Mouse (Mus musculus) kidney, adult 2 months (tissue): ENCODE measurements at regions not wholly inside any gene's neighbourhood (a gene's known extent, or its start where the extent isn't known, plus 50 kb on each side); places are given as distances from the start of the nearest gene placed in this dataset.

ENCODE experiments used
- DNase-seq: peaks from one replicate; pipeline ENCODE4 v3.0.0; 2021
- H3K27ac ChIP-seq: fragments of 200-500 bp; 2 replicates; pipeline ENCODE4 v1.5.1; 2012; ENCODE audit warnings: low read depth, low read length, control low read depth, inconsistent platforms; ENCODE audit not compliant: insufficient read depth
- H3K27me3 ChIP-seq: fragments of 200-500 bp; replicated peaks from 2 replicates; pipeline ENCODE4 v1.6.1; 2012; ENCODE audit warnings: mild to moderate bottlenecking, moderate library complexity, low read length, inconsistent platforms; ENCODE audit not compliant: control insufficient read depth, insufficient read depth
- H3K36me3 ChIP-seq: fragments of 200-500 bp; 2 replicates; pipeline ENCODE4 v1.6.1; 2012; ENCODE audit warnings: mild to moderate bottlenecking, moderate library complexity, low read length, inconsistent platforms; ENCODE audit not compliant: control insufficient read depth, insufficient read depth
- H3K4me1 ChIP-seq: fragments of 200-500 bp; 2 replicates; pipeline ENCODE4 v1.6.1; 2011; ENCODE audit warnings: low read length; ENCODE audit not compliant: control insufficient read depth, insufficient read depth
- H3K4me3 ChIP-seq: fragments of 200-500 bp; 2 replicates; pipeline ENCODE4 v1.5.1; 2011; ENCODE audit warnings: mild to moderate bottlenecking, low read depth, low read length, control low read depth; ENCODE audit not compliant: insufficient read depth
- CTCF ChIP-seq: fragments of 200-500 bp; conservative IDR thresholded peaks from 2 replicates; pipeline ENCODE4 v1.5.1; 2011; ENCODE audit warnings: low read depth, mild to moderate bottlenecking, control low read depth, low read length, moderate library complexity, mixed read lengths; ENCODE audit not compliant: insufficient read depth, insufficient read length
- POLR2A ChIP-seq: fragments of 200-500 bp; IDR thresholded peaks from one replicate; pipeline ENCODE4 v1.6.1; 2011; ENCODE audit warnings: low read depth, low read length, control low read depth
- WGBS: fragments of 180-500 bp; shearing (Covaris S2); methylation state at CpG from one replicate; pipeline ENCODE4 v1.1.7; 2018; 5-methylcytosine and 5-hydroxymethylcytosine counted together

GRCm38 (mm10) chrX:147328289-147328688 lies 100.7 kb downstream of the Il13ra2 start:
- no peaks in the 10 kb centered on the region for H3K4me1 ChIP-seq
- no peak overlapping the region for H3K27ac ChIP-seq
- WGBS, result 7% methylated on average over 3 of the region's 3 CpGs
- TF ChIP-seq POLR2A (no peak), CTCF (no peak)
- DNase-seq, result peak; percentile 0
- no peak overlapping the region for H3K4me3 ChIP-seq
- H3K36me3 ChIP-seq, result no peaks in the 10 kb centered on the region
- H3K27me3 ChIP-seq, result no peaks in the 10 kb centered on the region

GRCm38 (mm10) chrX:147326231-147326630 lies 102.8 kb downstream of the Il13ra2 start:
- no peaks in the 10 kb centered on the region for H3K36me3 ChIP-seq
- no peak overlapping the region for H3K4me3 ChIP-seq
- H3K27ac ChIP-seq, result no peak overlapping the region
- TF ChIP-seq POLR2A, result no peak
- no peak for TF ChIP-seq CTCF
- no peak for DNase-seq
- H3K4me1 ChIP-seq, result no peaks in the 10 kb centered on the region
- H3K27me3 ChIP-seq, result no peaks in the 10 kb centered on the region
- 48% methylated on average over 1 of the region's 1 CpGs for WGBS
